Mouse (Mus musculus) left cerebral cortex, adult 8-10 months (tissue): ENCODE measurements around the gene Ninj2. TPM values are rescaled to one million over a fixed set of nuclear protein-coding genes. Genes with fewer than 3 reads are reported as not detected.

ENCODE experiments used
- total RNA-seq, 4 experiments: library from RNA; stranded (reverse); gene quantifications; 2 replicates each; pipeline ENCODE4 v1.2.4; 2022

The Ninj2 gene
- total RNA-seq, 4 experiments from 2014 or later = 1.3 to 3.0 (median 2.2) TPM

Other genes starting within 250 kb of the Ninj2 start
- 10 to 100 TPM; 39.5 to 41.0 (median 40.4) TPM for gene Erc1, start 245.2 kb upstream of the Ninj2 start, total RNA-seq
- 10 to 100 TPM; 42.2 to 48.0 (median 44.4) TPM for gene Rad52, start 190.7 kb upstream of the Ninj2 start, total RNA-seq
- 100 to 1,000 TPM; 191 to 267 (median 227) TPM for gene Wnk1, start 54.7 kb upstream of the Ninj2 start, total RNA-seq
- gene D330020A13Rik, start 201.0 kb downstream of the Ninj2 start, total RNA-seq = not detected
- gene B4galnt3, start 201.2 kb downstream of the Ninj2 start, total RNA-seq = under 1 TPM; 0.51 to 0.94 (median 0.70) TPM